Mouse (Mus musculus): ENCODE data around the gene Metrnl.

Gene Metrnl

DNA sequence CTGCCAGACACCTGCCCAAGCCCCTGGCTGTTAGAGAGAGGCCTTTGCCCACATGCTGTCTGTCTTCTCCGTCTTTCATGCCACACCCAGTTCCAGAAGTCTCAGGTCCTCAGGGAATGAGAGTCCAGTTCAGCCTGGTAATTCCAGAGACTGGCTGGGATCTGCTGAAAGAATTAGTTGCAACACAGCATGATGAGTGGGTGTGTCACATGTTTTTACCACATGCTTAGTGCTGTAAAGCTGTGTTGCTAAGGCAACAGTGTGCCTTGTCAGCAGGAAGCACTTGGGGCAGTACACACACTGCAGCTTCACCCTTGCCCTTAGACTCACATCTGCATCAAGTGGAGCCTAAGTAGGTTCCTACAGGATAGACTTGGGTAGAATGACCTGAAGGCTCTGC, 40.1 kb downstream of the Metrnl start:
- DNase-seq = peak; percentile 25

- DNase-seq = no peak
These were observed 41.8 kb downstream of the Metrnl start for GRCm38 (mm10) chr11:121743113-121743512.

- DNase-seq = no peak
These were observed 42.7 kb downstream of the Metrnl start for GRCm38 (mm10) chr11:121743915-121744628.

- no peak for DNase-seq
These were observed 45.7 kb downstream of the Metrnl start for GRCm38 (mm10) chr11:121746941-121747494.

- DNase-seq = no peak
These were observed 46.8 kb downstream of the Metrnl start for GRCm38 (mm10) chr11:121748003-121748684.

Measured in right cerebral cortex, postnatal 25 days (tissue).